Mouse (Mus musculus): ENCODE data around the gene Ctnnd2. TPM values are rescaled to one million over a fixed set of nuclear protein-coding genes. Genes with fewer than 3 reads are reported as not detected.

Gene Ctnnd2
- total RNA-seq, 2 experiments from 2014 or later, result 0.26 to 0.51 TPM

DNA sequence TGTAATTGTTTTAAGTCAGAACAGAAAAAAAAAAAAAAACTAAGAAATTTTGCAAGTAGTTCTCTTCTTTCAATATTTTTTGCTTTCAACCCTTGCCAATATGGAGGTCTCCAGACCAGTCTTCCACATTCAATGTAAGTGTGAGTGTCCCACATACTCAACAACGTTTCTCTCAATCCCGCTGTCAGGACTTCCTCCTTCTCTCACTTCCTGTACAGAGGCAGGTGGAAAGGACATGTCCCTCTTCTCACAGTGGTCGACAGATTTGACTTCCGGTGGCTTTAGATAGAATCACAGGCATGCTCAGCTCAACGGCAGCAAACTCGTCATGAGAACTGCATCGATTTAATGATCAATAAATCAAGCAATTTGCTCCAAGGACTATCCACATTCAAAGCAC, 791.7 kb downstream of the Ctnnd2 start:
- no peak for ATAC-seq (ENCODE audit: poor library complexity, severe bottlenecking)

DNA sequence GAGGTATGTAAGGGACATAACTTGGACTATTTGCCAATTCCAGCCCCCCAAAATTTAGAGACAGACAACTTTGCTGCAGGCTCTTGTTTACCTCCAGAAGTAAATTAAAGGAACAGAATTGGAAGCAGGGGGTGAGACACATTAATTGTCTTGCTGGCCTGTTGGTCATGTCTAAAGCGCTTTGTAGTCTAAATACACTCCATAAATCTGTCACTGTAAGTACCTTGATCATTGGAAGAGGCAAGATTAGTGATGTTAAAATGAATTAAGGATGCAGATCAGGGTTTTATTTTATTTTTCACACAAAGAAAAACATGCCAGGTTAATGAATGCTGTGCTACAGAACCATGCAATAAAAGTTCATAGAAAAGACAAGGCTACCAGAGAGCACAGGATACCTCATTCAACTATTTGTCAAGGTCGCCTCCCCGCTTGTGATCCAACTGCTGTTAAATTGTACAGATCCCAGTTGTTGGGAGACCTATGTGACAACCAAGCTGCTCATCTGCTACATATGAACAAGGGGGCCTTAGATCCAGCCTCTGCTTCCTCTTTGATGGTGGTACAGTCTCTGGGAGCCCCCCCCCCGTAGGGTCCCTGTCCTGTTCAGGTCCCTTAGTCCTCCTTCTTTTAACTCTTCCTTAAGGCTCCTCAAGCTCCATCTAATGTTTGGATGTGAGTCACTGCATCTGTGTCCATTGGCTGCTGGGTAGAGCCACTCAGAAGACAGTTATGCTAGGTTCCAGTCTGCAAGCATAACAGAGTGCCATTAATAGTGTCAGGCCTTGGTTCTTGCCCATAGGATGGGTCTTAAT, 792.7 kb downstream of the Ctnnd2 start:
- ATAC-seq (ENCODE audit: poor library complexity, severe bottlenecking), result no peak

DNA sequence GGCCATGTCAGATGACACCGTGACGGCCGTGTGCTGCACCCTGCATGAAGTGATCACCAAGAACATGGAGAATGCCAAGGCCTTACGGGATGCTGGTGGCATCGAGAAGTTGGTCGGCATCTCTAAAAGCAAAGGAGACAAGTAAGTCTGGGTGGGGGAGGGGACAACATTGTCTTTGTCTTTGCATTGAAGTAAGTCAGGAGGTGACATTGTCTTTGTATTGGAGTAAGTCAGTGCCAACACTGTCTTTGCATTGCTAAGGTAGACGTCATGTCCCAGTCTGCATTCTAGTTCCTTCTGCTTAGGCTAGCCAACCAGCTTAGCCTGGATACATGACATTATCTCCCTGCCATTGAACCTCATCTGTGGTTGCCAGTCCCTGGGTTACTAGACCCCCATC, 794.4 kb downstream of the Ctnnd2 start:
- ATAC-seq (ENCODE audit: poor library complexity, severe bottlenecking), result no peak

DNA sequence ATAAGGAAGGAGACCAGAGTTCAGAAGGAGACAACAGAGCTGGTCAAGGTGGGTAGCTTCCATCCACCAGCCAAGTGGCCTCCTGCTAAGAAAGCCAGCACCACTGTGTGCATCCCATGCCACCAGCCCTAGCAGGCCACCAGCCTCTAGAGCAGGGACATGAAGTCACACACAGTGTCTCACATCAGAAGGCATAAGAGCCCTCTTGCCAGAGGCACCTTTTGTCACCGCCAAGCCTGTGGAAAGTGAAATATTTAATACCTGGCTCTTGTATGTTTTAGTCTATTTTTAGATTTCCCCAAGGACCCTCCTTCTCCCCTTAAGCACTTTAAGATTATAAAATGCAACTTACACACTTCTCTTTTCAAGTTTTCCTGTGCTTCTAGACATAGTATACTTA, 802.0 kb downstream of the Ctnnd2 start:
- no peak for ATAC-seq (ENCODE audit: poor library complexity, severe bottlenecking)

DNA sequence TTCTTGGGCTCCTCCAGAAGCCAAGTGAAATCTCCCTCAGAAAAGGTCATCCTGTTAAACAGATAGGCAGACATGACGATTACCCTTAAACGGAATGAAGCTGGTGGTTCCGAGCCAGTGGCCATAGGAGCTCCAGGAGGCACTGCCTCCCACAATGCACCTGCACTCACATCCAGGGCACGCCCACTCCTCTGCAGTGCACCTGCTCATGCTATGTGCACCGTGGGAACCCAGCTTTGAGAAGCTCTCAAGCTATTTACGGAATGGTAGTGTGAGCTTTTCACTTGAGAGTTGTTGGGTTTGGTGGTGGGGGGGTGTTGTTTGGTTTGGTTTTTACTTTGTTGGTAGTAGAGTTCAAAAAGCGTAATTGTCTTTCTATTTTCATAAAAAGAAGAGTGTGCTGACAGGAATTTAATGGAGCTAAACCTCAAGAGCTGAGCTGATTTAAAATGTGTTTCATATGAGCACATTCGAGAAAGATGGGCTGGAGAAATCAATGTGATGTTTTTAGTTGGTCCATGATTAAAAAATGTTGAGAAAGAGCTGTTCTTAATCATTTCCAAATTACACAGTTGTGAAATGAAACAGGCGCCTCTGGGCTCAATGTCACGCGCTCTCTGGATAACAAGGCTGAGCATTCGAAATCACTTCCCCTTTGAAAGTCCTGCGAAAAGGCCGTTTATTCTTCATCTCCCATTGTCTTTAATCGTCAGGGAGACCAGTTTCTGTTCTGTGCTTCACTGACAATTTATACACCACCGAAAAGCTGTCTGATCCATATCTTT, 802.8 kb downstream of the Ctnnd2 start:
- no peak for ATAC-seq (ENCODE audit: poor library complexity, severe bottlenecking)

DNA sequence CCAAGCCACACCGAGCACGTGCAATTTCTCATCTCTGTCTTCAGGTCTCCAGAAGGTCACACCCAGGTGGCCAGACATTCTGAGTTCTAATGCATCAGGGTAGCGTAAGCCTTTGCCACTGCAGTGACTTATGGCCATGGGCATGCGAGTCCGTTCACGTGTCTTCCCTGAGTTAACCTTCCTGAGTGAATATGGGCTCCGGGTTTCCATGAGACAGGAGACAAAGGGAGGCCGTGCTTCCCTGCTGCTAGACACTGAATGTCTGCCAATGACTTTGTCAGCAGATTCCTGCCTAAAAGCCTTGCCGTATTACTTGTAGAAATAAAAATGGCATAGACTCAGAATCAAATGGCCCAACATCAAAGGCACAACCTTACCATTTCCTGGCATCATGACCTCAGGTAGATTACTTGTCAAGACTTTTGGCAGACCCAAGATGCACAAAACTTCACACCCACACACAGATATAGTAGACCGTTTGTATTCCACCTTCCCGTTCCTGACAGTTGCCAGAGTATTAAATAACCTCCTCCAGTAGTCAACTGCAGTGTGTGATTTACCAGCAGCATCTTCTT, 804.9 kb downstream of the Ctnnd2 start:
- ATAC-seq (ENCODE audit: poor library complexity, severe bottlenecking), result no peak

DNA sequence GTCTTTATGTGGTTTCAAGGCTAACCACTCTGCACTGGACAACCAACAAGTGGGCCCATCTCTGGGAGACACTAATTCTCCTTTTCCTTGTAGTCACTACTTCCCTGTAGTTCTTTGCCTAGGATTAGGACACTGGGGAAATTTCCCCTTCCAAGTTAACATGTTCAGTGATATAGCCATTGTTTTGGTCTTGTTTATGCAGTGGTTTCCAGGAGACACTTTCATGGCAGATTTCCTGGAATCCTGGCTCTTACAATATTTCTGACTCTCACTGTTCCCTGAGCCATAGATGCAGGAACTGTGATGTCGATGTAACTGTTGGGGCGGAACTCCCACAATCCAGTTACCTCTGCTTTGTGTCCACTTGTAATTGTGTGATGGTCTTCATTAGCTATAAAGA, 814.5 kb downstream of the Ctnnd2 start:
- no peak for ATAC-seq (ENCODE audit: poor library complexity, severe bottlenecking)

DNA sequence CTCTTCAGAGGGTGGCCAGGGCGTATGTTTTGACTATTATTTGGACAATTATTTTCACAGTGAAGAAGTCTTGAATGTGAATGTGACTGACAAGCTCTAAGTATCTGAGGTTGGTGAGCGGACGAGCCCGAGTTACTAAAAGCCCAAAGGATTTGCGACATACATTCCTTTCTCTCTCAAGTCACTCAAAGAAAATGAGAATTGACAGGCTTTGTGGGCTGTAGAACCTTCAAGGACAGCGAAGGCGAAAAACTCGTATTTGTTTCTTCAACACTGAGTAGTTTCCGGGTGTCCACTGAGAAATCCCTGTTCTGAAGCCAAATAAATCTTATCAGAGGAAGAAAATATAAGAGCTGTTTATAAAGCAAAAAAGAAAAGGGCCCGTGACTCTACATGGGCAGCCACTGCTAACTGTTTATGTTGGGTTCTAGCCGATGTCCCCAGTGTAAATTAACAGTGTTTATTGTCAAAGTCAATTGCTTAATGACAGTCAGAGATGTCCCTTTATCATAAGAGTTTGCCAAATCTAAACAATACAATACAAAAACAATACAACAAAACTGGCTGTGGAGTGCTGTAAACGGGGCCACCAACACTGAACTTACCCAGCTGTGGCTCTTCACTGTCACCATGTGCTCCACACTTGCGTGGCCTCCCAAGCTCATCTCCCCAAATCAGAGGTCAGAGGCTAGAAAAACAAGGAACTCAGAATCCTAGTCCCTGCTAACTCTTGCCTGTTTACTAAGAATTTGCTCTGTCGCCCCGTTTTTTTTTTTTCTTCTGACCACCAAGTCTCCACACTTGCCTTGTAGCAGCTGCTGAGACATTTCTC, 818.2 kb downstream of the Ctnnd2 start:
- ATAC-seq (ENCODE audit: poor library complexity, severe bottlenecking), result no peak

DNA sequence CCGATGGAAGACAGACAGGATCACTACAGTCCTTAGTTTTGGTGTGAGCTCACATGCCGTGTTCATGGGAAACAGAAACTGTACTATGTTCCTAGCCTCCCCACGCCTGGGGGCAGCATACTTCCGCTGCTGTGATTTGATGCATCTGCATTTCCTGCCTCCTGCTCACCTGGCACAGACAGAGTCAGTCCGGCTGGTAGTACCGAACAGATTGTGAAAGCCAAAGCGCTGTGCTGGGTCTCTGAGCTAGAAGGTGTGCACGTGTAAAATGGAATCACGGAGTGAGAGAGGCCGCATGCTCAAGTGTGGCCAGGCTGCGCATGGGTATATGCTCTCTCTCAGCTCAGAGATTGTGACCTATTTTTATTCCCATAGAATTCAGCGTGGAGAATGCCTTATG, 820.0 kb downstream of the Ctnnd2 start:
- no peak for ATAC-seq (ENCODE audit: poor library complexity, severe bottlenecking)

DNA sequence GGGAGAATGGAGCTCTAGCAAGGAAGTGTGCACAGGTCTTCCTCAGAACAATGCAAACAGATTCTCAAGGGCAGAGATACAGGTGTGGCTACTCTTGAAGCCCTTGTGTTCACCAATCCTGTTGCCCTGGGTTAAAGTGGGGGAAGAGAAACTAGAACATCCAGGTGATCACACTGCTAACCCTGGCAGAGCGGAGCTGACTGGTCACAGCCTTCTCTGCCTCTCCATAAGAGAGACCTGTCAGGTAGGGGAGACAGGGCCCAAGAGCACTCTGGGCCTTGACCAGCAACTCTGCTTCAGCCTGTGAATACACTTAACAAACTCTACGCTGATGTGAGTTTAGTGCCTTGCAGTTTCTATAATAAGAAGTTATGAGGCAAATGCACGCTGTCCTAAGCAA, 820.5 kb downstream of the Ctnnd2 start:
- no peak for ATAC-seq (ENCODE audit: poor library complexity, severe bottlenecking)

DNA sequence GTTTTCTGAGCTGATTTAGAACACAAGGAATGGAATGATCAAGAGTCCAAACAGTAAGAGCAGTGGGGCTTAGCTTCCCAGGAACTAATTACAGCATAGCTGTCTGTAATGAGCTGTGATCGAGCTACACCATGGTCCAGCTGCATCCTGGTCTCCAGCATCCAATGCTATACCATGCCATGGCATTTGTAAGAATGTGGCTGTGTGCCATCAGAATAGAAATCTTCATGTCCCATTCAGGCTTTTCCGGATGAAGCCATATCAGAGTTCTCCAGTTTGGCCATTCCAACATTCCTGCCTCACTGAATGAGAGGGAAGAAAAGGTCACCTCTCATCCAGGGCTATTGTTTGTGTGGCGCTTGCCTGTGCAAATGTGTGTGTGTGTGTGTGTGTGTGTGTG, 823.0 kb downstream of the Ctnnd2 start:
- ATAC-seq (ENCODE audit: poor library complexity, severe bottlenecking), result no peak

DNA sequence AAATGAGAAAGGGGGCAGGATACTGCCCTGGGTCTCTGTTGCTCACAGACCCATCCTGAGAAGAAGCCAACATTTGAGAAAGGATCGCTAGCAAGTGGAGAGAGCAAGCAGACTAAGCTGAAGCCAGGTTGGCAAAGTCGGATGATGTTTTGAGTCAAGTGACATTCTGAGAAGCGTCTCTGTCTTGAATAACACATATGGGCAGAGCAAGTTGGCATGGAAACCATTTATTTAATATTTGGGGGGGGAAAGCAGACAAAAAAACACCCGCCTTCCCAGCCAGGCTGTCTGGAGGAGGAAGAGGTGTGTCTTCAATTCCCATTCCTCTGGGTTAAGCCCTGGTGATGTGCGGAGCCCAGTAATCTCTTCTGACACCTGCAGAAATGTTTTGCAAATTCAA, 832.1 kb downstream of the Ctnnd2 start:
- no peak for ATAC-seq (ENCODE audit: poor library complexity, severe bottlenecking)

DNA sequence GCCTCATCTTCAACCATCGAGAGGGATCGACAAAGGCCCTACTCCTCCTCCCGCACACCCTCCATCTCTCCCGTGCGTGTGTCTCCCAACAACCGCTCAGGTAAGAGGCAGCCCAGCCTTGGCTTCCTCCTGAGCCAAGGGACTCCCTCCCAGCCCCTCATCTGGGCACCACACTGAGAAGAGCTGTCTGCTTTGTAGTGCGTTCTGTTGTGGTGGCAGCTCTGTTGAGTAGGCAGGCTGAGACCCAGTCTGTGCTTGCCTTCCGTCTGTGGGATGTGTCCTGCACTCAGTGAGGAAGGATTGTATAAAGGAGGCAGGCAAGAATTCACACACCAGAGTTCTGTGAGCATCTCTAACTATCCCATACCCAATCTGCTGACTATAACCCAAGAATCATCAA, 832.6 kb downstream of the Ctnnd2 start:
- no peak for ATAC-seq (ENCODE audit: poor library complexity, severe bottlenecking)

DNA sequence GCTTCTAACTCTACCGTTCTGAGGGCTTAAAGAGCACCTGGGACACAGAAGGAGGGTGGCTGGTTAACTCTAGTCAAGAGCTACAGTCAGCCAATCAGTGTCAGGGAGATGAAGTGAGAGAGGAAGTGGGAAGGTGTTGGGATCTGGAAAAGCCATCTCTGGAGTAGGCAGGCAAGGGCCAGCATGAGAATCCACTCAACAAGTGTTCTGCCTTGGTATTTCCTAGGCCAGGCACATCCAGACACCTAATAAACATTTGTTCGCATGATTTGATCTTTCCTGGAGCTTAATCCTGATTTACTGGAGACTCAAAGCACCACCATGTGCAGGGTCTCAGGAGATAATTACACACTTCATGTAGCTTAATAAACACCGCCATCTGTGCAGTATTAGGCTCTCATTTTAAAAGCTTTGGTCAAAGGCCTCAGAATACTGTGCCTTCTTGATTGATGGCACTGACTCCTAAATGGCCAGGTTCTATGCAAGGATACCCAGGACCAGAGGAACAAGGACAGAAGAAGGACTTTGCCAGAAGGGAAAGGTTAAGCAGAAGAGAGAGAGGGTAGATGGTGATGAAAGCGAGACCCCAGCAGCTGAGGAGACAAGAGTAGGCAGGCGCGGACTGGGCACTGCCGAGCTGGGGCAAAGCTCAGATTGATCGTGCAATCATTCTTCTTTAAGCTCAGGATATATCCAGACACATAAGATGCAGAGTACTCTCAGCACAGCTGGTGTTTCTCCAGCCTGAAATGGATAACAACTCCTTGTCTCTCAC, 833.8 kb downstream of the Ctnnd2 start:
- ATAC-seq (ENCODE audit: poor library complexity, severe bottlenecking), result no peak

DNA sequence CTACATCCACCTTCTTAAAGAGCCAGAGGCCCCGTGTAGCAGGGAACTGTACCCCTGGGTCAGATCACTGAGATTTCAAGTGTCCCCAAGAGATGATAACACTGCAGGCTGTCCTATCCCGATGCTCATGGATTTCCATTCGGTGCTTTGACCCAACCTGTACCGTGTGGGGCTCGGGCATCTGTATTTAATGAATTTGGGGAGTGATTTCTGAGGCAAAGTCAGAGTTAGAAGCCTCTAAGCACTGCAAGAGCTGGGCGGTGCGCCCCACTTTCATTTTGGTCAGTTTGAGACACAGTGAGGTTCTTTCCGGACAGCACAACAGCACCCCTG, 834.4 kb downstream of the Ctnnd2 start:
- ATAC-seq (ENCODE audit: poor library complexity, severe bottlenecking), result no peak

DNA sequence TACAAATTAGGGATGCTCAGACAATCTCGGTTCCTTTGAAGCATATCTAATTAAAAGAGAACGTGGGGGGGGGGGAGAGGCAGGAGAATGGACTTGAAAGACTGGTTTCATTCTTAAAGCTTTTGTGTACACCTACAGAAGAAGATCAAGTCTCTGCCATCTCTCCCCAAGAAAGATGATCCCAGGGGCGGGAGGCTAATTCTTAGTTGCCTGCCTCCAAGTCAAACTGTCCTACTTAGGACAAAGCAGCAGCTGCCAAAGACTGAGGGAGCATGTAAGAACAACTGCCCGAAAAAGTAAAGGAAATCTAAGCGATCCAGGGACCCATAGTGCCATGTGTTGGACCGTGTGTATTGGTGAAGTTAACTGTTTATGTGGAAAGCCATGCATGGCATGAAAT, 836.2 kb downstream of the Ctnnd2 start:
- ATAC-seq (ENCODE audit: poor library complexity, severe bottlenecking), result no peak

DNA sequence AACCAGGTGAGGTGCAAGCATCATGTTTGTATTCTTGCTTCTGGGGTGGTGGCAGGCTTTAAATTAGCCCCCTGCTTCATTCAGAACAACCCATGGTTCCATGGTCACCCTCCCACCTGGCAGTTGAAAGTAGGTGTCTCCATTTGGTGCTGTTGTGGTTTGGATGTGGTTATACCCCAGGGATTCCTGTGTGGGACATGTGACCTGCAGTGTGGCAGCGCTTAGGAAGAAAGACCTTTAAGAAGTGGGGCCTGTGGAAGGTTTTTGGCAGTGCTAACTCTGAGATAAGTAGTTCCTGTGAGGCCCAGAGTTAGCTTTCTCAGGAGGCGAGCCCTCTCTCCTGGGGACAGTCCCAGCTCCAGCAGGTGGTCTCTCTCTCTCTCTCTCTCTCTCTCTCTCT, 848.4 kb downstream of the Ctnnd2 start:
- no peak for ATAC-seq (ENCODE audit: poor library complexity, severe bottlenecking)

DNA sequence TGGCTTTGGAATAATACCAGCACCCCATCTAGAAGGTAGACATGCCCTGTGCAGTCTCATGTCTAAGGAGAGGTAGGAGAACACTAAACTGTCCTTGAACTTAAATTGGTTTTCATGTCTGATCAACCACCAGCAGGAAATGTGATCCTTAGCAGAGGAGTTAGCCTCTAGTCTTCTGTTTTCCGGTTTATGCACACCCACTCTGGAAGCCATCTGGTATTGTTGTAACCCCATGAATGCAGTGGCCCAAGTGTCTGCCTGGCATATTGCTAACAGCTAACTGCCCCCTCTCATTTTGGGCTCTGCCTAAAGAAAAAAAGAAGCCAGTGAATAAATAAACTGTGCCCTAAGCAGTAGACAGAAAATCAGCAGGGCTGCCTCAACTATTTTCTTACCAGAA, 849.6 kb downstream of the Ctnnd2 start:
- no peak for ATAC-seq (ENCODE audit: poor library complexity, severe bottlenecking)

DNA sequence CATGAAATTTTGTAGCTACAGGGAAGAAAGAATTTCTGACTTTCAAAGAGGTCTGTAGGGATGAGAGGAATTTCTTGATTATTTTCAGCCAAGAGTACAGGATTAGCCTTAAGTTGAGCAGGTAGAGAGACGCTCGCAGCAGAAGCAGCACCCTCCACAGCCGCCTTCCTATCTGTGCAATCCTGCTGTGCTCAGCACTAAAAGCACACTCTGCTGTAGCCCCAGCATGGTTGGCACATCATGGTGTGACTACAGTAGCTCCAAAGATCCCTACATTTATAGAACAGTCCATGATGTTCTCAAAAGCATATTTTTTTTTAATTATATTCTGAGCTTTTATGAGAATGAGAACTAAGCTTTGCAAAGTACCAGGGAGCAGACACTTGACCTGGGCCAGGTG, 850.1 kb downstream of the Ctnnd2 start:
- no peak for ATAC-seq (ENCODE audit: poor library complexity, severe bottlenecking)

DNA sequence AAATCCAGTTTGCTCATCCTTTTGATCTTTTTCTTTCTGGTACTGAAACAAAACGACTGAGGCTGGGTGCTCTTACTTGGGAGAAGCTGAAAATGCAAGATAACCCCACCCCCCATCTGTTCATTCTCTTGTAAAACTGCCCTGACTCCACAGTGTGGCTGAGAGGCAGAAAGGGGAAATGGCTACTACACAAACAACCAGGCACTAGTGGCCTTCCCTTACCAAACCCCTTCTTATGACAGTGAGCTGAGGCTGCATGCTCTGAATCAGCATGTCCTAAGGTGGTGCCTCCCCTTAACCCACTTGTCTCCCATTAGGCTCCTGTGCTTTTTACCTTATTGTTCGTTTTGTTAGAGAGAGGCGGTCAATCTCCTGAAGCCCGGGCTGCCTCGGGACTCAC, 851.4 kb downstream of the Ctnnd2 start:
- ATAC-seq (ENCODE audit: poor library complexity, severe bottlenecking), result no peak

Measured in megakaryocyte, adult 5-6 weeks (primary cell).